Mouse (Mus musculus) liver, postnatal 0 days (tissue): ENCODE data around the gene Clmn. TPM values are rescaled to one million over a fixed set of nuclear protein-coding genes. Genes with fewer than 3 reads are reported as not detected.
"Not testable (repeated sequence)": the region's sequence is repeated elsewhere in the genome, so short reads cannot be mapped to it uniquely, and the experiment has no call there.

Experiments used
- ATAC-seq: fragments of 200-750 bp; cut with Nextera tagmentation; 2 replicates; pipeline ENCODE4 v1.8.0; 2017; ENCODE audit warnings: mild to moderate bottlenecking, moderate library complexity
- DNase-seq: peaks from one replicate; pipeline ENCODE4 v3.0.0-alpha.2; 2016
- H3K27ac ChIP-seq: fragments of 300-500 bp; sonication (generic); 2 replicates; pipeline ENCODE4 v1.5.1; 2014; ENCODE audit warnings: antibody characterized with exemption, moderate library complexity, mild to moderate bottlenecking, low read depth
- H3K27me3 ChIP-seq: fragments of 300-500 bp; sonication (generic); 2 replicates; pipeline ENCODE4 v1.6.1; 2014; ENCODE audit warnings: low read length, control low read depth, mixed read lengths; ENCODE audit not compliant: insufficient read depth
- H3K36me3 ChIP-seq: fragments of 300-500 bp; sonication (generic); replicated peaks from 2 replicates; pipeline ENCODE4 v1.6.1; 2014; ENCODE audit warnings: mild to moderate bottlenecking, control low read depth, low read length, moderate library complexity, mixed read lengths; ENCODE audit not compliant: insufficient read depth
- H3K4me1 ChIP-seq: fragments of 300-500 bp; sonication (generic); 2 replicates; pipeline ENCODE4 v1.6.1; 2014; ENCODE audit warnings: antibody characterized with exemption, mild to moderate bottlenecking, control low read depth; ENCODE audit not compliant: insufficient read depth
- H3K4me2 ChIP-seq: fragments of 300-500 bp; sonication (generic); 2 replicates; pipeline ENCODE4 v1.6.1; 2014; ENCODE audit warnings: low read depth, mild to moderate bottlenecking, low read length, moderate library complexity, mixed read lengths
- H3K4me3 ChIP-seq: fragments of 300-500 bp; sonication (generic); 2 replicates; pipeline ENCODE4 v1.5.1; 2014; ENCODE audit warnings: low read depth, low read length
- H3K9ac ChIP-seq: fragments of 300-500 bp; sonication (generic); replicated peaks from 2 replicates; pipeline ENCODE4 v1.6.1; 2014; ENCODE audit warnings: mild to moderate bottlenecking, moderate library complexity
- H3K9me3 ChIP-seq: fragments of 300-500 bp; sonication (generic); 2 replicates; pipeline ENCODE4 v1.6.1; 2016; ENCODE audit warnings: mild to moderate bottlenecking, control low read depth, low read length, mixed read lengths
- CTCF ChIP-seq: sonication (generic); IDR thresholded peaks from 2 replicates; pipeline ENCODE4 v1.5.1; 2016; ENCODE audit warnings: antibody characterized with exemption, low read depth
- EP300 ChIP-seq: IDR thresholded peaks from 2 replicates; pipeline ENCODE4 v1.6.1; 2016; ENCODE audit warnings: antibody characterized with exemption, low read depth, mild to moderate bottlenecking
- WGBS: fragments of 180-500 bp; shearing (Covaris S2); extraction: QIAGEN DNeasy Blood & Tissue Kit; methylation state at CpG from one replicate; pipeline ENCODE4 v1.1.7; 2014; ENCODE audit not compliant: insufficient replicate concordance; 5-methylcytosine and 5-hydroxymethylcytosine counted together
- polyA plus RNA-seq: library from polyadenylated mRNA; unstranded; fragments of >200 nt; fragmentation: Nextera tagmentation; extraction: Ambion mirVana; gene quantifications from 2 replicates; pipeline ENCODE4 v1.2.1, GENCODE M21; 2015

The Clmn gene
- polyA plus RNA-seq, 1 experiment from 2014 or later, result 1.9 TPM

- no peak overlapping the region for H3K4me2 ChIP-seq
- H3K9ac ChIP-seq, result no peak overlapping the region
- TF ChIP-seq EP300 (no peak), CTCF (no peak)
- H3K27ac ChIP-seq, result no peak overlapping the region
- 65% methylated on average over 6 of the region's 6 CpGs for WGBS
- H3K4me1 ChIP-seq, result peaks cover 3% of the 10 kb centered on the region; the same call in 1 of the 2 replicates
- no peaks in the 10 kb centered on the region for H3K9me3 ChIP-seq
- no peak overlapping the region for H3K4me3 ChIP-seq
- ATAC-seq, result no peak
- DNase-seq, result no peak
- no peaks in the 10 kb centered on the region for H3K27me3 ChIP-seq
- no peaks in the 10 kb centered on the region for H3K36me3 ChIP-seq
These were observed 28.6 kb downstream of the Clmn start for GRCm38 (mm10) chr12:104836230-104836629.

- H3K4me3 ChIP-seq, result no peak overlapping the region
- DNase-seq (no peak), ATAC-seq (no peak)
- 74% methylated on average over 19 of the region's 19 CpGs for WGBS
- no peak overlapping the region for H3K4me2 ChIP-seq
- H3K9ac ChIP-seq, result no peak overlapping the region
- TF ChIP-seq EP300 (no peak), CTCF (no peak)
- no peaks in the 10 kb centered on the region for H3K9me3 ChIP-seq
- H3K4me1 ChIP-seq, result peaks cover 3% of the 10 kb centered on the region; the same call in 1 of the 2 replicates
- no peak overlapping the region for H3K27ac ChIP-seq
- H3K27me3 ChIP-seq, result no peaks in the 10 kb centered on the region
- H3K36me3 ChIP-seq, result no peaks in the 10 kb centered on the region
These were observed 29.3 kb downstream of the Clmn start for GRCm38 (mm10) chr12:104835369-104836094.

GRCm38 (mm10) chr12:104834772-104835171 is 30.1 kb downstream of the Clmn start:
- TF ChIP-seq EP300, result no peak
- no peak for TF ChIP-seq CTCF

GRCm38 (mm10) chr12:104830666-104831435 is 34.0 kb downstream of the Clmn start:
- Histone ChIP-seq H3K4me2 (no peak overlapping the region), H3K27me3 (no peaks in the 10 kb centered on the region), H3K4me1 (peaks cover 5% of the 10 kb centered on the region; the same call in 1 of the 2 replicates), H3K4me3 (no peak overlapping the region), H3K27ac (no peak overlapping the region), H3K9ac (no peak overlapping the region), H3K9me3 (no peaks in the 10 kb centered on the region), H3K36me3 (no peaks in the 10 kb centered on the region)
- DNase-seq (no peak), ATAC-seq (no peak)
- WGBS, result 78% methylated on average over 17 of the region's 17 CpGs
- TF ChIP-seq CTCF (no peak), EP300 (no peak)

More at GRCm38 (mm10) chr12:104834772-104835171, 30.1 kb downstream of the Clmn start:
- no peaks in the 10 kb centered on the region for H3K27me3 ChIP-seq
- H3K27ac ChIP-seq, result no peak overlapping the region
- no peak overlapping the region for H3K4me3 ChIP-seq
- WGBS, result 41% methylated on average over 4 of the region's 4 CpGs
- ATAC-seq, result no peak
- H3K9me3 ChIP-seq, result no peaks in the 10 kb centered on the region
- DNase-seq, result no peak
- no peak overlapping the region for H3K4me2 ChIP-seq
- H3K4me1 ChIP-seq, result peaks cover 3% of the 10 kb centered on the region; the same call in 1 of the 2 replicates
- H3K36me3 ChIP-seq, result no peaks in the 10 kb centered on the region
- H3K9ac ChIP-seq, result no peak overlapping the region

- Histone ChIP-seq H3K4me3 (no peak overlapping the region), H3K9me3 (no peaks in the 10 kb centered on the region), H3K27me3 (no peaks in the 10 kb centered on the region), H3K27ac (no peak overlapping the region), H3K36me3 (no peaks in the 10 kb centered on the region), H3K4me1 (peaks cover 8% of the 10 kb centered on the region), H3K9ac (no peak overlapping the region), H3K4me2 (no peak overlapping the region)
- peak; percentile 8; the same call in 1 of the 2 replicates for ATAC-seq
- DNase-seq, result no peak
- 69% methylated on average over 7 of the region's 7 CpGs for WGBS
- TF ChIP-seq CTCF (no peak), EP300 (no peak)
These were observed 34.6 kb downstream of the Clmn start for GRCm38 (mm10) chr12:104830283-104830639.

GRCm38 (mm10) chr12:104829596-104830282 is 35.1 kb downstream of the Clmn start:
- no peaks in the 10 kb centered on the region for H3K27me3 ChIP-seq
- TF ChIP-seq CTCF, result peak; percentile 58
- no peak for TF ChIP-seq EP300
- peaks cover 13% of the 10 kb centered on the region for H3K4me1 ChIP-seq
- H3K9ac ChIP-seq, result no peak overlapping the region
- 29% methylated on average over 6 of the region's 6 CpGs for WGBS
- H3K4me3 ChIP-seq, result no peak overlapping the region
- no peak overlapping the region for H3K27ac ChIP-seq
- H3K4me2 ChIP-seq, result no peak overlapping the region
- DNase-seq (no peak), ATAC-seq (peak; percentile 20)
- H3K9me3 ChIP-seq, result no peaks in the 10 kb centered on the region
- no peaks in the 10 kb centered on the region for H3K36me3 ChIP-seq

- not testable (repeated sequence) for H3K4me3 ChIP-seq, H3K27ac ChIP-seq, H3K36me3 ChIP-seq, H3K27me3 ChIP-seq, DNase-seq, H3K9me3 ChIP-seq, H3K4me2 ChIP-seq, H3K9ac ChIP-seq, ATAC-seq
- WGBS, result 75% methylated on average over 4 of the region's 4 CpGs
- H3K4me1 ChIP-seq, result peaks cover 19% of the 10 kb centered on the region
These were observed 35.9 kb downstream of the Clmn start for GRCm38 (mm10) chr12:104828986-104829385.
